Mouse (Mus musculus): ENCODE data around the gene Ubtd2. TPM values are rescaled to one million over a fixed set of nuclear protein-coding genes. Genes with fewer than 3 reads are reported as not detected.
"Not testable (repeated sequence)": the region's sequence is repeated elsewhere in the genome, so short reads cannot be mapped to it uniquely, and the experiment has no call there.

Gene Ubtd2
- total RNA-seq, 2 experiments from 2014 or later: 19.0 to 21.0 TPM

DNA sequence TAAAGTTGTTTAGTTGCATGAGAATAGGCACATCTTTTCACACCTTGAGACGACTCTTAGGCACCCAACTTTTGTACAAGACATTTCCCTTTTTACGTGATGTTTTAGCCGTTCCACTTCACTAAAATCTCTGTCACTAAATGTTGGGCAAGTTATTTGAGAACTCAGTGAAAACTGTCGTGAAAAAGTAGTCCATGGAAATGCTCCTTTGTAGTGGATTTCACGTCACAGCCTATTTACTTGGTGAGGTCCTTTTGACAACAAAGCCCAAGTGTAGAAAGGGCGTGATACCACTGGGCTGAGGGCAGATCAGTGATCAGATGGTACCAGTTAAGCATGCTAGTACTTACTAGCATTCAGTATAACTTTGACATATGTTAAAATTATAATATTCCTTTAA, 1.2 kb downstream of the Ubtd2 start:
- DNase-seq: no peak

DNA sequence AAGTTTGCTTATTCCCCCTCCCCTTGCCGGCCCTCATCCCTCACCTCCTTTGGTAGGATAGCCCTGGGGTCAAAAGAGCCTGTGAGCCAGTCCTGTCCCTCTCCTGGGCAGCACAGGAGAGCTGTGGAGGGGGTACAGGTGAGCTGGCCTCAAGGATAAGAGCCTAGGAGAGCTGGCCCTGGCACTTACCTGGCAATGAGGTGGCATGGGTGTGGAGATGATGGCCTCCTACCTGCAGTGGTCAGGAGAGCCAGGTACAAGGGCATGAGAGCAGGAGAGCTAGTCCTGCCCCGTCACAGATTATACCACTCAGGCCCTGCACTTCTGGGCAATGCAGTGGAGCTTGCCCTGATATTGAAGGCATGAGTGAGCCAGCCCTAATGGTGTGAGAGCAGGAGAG, 9.1 kb downstream of the Ubtd2 start:
- no peak for DNase-seq

DNA sequence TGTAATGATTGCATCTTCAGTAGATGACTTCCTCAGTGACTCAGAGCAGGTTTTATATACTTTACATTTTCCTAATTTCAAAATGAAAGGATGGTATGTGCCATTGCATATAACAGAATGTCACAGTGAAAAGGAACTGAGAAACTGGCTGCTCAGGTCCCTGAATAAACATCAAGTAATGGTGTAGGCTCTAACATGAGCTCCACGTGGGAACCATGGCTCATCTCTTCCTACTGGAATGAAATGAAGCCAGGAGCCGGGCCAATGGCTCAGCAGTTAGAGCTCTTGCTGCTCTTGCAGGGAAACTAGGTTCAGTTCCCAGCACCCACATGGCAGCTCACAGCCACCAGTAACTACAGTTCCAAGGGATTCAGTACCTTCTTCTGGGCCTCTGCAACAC, 16.8 kb downstream of the Ubtd2 start:
- no peak for DNase-seq

DNA sequence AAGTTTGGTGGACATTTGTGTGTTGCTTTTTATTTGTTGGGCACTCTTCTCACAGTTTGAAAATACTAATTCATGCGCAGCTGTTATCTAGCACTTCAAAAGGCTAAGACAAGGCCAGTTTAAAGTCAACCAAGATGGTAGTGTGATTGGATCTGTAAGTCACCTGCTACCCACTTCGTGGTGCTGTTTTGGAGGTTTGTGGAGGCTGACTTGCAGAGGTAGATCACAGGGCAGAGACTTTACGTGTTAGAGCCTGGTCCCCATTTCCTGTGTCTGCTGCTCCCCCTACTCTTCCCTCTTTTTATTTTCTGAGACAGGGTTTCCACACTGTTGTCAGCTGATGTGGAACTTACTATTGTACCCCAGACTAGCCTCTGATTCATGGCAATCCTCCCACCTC, 19.6 kb downstream of the Ubtd2 start:
- no peak for DNase-seq

DNA sequence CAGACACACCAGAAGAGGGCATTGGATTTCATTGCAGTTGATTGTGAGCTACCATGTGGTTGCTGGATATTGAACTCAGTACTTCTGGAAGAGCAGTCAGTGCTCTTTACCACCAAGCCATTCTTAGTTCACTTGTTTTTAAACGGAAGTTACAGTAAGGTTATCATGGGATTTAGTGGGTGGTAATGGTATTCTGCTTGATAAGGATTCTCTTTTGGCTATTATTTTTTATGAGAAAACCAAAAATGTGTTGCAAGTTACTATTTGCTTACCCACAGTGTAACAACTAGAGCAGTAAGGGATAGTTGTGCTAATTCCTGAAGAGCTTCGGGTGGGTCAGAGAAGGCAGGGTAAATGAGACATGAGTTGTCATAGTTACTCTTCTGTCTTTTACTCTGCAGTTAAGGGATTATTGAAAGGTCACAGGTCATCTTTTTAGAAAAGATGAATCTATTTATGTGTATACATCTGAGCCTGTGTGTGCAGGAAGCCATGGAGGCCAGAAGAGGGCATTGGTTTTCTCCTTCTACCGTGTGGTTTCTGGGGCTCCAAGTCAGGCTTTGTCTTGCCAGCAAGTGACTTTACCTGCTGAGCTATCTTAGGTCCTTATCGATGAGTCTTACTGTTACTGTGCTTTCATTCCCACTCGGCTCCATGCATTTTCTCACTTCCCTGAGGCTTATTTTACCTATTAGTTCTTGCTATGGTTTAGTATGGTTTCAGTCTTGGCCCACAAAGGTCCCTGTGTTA, 20.5 kb downstream of the Ubtd2 start:
- DNase-seq: no peak

DNA sequence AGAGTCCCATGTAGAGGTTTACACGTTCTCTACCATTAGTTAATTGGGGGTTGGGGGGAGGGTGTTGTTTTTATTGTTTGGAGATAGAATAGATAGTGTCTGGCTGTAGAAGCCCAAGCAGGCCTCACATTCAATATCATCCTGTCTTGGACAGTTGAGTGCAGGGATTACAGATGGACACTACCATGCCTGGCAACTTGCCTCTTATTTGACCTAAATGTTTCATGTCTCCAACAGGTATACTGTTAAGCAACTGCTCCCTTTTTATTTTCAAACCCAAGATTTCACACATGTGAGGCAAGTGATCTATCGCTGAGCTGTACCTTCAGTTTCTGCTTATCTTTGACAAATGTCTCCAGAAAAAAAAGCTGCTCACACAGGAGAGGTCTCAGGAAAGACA, 26.4 kb downstream of the Ubtd2 start:
- DNase-seq: no peak

DNA sequence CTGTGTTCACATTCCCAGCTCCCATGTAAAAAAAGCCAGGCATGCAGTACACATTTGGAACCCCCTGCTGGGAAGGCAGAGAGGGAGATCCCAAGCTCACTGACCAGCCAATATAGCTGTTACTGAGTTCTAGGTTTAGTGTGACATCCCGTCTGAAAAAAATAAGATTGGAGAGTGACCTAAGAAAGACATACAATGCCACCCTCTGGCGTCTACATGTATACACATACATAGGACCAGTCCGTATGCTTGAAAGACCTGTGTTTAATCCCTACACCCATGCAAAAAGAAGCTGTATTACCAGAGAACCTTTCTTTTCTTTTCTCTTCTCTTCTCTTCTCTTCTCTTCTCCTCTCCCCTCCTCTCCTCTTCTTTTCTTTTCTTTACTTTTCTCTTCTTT, 30.1 kb downstream of the Ubtd2 start:
- no peak for DNase-seq

DNA sequence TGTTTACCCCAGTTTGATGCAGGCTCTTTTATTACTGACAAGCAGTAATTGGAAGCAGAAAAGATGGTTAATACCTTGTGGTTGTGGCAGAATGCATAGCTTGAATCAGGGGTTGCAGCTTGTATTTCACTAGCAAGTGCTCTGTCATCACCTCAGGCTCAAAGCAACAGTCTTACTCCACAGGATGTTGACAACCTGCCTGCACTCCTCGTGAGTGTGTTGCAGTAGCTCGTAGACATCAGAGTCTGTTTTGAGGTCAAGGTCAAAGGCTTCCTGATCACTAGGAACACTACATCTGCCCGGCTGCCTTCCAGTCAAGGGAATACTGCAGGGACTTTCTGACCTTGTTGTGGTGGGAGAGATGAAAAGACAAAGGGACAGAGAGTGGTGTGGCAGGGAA, 31.5 kb downstream of the Ubtd2 start:
- DNase-seq: no peak

DNA sequence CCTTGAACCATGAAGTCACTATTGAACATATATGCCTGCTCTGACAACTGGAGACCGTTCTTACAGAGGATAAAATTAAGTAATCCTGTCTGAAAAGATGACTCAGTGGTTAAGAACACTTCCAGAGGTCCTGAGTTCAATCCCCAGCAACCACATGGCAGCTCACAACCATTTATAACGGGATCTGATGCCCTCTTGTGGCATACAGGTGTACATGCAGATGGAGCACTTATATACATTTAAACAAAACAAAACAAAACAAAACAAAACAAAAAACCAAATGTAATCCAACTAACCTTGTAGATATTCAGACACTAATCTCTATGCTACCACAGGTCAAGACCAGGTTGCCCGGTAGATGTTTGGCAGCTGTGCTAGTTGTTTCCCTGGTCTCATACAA, 32.3 kb downstream of the Ubtd2 start:
- DNase-seq: no peak

DNA sequence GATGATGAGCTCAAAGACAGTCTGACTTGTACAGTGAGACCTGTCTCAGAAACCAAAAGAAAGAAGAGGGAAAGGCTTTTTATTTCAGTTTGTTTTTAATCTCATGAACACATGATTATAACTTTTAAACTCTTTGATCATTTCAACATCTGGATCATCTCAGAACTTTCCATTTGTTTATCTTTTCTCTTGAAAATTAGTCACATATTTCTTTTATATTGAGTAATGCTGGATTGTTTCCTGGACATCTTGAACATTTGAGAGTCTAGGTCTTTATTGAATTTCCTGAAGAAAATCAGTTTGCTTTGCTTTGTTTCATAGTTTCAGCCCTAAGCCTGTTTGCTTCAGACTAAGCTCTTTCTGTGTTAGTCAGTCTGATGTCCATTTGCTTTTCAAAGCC, 33.2 kb downstream of the Ubtd2 start:
- DNase-seq: no peak

DNA sequence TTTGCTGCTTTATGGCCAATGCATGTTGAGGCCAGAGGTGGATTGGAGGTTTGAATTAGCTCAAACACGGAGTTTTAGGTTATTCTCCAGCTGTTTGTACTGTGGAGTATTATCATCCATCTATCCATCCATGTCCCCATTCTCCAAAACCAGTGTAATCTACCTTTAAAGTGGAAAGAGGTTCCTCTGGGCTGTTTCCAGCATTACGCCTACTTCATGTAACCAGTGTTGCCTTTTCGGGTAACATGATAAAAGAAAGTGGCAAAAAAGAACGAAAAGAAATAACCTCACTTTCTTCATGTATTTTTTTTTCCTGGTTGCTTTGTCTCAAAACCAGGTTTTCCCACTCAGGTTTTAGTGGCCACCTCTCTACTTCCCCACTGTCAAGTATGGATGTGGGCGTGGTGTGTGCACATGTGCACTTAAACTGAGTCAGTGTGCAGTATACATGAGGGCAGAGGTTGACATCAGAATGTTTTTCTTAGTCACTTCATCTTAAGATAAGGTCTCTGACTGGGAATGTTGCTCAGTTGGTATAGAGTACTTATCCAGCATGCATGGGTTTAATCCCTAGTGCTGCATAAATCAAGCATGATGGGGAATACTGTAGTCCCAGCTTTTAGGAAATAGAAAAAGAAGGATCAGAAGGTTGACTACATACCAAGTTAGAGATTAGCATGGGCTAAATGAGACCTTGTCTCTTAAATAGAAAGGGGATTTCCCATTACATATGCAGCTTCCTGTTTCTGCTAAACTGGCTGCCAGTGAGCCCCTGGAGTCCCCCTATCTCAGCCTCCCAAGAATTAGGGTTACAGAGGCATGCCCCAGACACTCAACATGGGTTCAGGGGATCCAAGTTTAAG, 33.9 kb downstream of the Ubtd2 start:
- no peak for DNase-seq

DNA sequence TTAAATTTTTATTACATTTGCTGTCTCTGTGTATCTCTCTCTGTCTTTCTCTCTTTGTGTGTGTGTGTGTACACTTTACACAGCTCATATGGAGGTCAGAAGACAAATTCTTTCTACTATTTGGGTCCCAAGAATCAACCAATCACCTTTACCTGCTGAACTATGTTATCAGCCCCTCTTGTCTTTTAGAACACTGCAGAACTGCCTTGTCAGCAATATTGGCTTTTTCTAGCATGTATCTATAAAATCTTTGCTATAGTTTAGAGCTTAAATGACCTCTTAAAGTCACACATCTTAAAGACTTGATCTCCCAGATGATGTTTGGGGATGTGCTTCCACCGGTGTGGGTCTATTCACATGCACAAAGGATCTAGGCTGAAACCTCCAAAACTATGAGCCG, 35.9 kb downstream of the Ubtd2 start:
- no peak for DNase-seq

DNA sequence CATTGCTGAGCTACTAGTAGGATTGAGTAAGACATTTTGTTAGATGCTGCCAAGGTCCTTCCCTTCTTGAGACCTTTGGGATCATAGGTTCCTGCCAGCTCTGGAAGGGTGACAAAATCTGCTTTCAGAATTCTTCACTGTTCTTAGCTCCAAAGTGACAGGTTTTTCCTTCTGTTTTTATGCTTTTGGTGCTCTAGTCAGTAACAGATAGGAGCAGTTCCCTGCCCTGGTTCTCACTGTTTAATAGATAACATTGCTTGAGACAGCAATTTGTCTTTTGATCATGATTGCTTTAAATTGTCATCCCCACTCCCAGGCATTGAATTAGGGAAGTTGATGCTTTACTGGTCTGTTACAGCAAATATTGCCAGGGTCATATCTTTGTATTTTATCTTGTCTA, 38.1 kb downstream of the Ubtd2 start:
- peak; percentile 59 for DNase-seq

DNA sequence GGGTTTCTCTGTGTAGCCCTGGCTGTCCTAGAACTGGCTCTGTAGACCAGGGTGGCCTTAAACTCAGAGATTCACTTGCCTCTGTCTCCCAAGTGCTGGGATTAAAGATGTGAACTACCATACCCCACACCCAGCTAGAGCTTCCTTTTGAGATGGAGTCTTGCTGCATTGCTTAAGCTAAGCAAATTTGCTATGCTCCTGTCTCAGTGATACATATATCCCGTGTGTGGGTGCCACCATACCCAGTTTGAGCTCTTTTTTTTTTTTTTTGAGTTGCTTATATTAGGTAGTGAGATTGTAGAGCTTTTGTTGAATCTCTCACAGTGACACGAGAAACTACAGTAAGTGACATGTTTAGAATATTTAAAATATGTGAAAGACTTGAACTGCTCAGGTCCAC, 40.1 kb downstream of the Ubtd2 start:
- DNase-seq: no peak

DNA sequence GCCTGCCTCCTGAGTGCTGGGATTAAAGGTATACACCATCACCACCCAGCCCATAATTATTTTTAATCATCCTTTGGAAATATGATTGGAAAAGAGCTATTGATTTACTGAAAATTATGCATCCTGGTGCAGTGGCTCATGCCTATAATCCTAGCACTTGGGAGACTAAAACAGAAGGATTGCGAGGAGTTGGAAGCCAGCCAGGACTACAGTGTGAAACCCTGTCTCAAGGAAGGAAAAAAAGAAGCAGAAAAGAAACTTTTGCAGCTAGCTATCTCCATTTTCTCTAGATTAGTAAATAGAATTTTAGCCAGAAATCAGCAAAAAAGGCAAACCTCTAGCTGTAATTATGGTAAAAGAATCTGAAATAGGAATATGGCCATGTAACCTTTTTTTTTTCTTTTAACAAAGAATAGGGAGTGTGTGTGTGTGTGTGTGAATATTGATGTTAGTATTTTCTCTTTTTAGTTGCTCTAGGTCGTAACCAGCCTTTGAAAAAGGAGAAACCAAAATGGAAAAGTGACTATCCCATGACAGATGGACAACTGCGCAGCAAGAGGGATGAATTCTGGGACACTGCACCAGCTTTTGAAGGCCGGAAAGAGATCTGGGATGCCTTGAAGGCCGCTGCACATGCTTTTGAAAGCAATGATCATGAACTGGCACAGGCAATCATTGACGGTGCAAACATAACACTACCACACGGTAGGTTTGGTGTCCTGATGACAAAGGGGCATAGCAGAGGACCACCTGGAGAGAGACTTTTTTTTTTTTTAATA, 43.8 kb downstream of the Ubtd2 start:
- peak; percentile 64 for DNase-seq

DNA sequence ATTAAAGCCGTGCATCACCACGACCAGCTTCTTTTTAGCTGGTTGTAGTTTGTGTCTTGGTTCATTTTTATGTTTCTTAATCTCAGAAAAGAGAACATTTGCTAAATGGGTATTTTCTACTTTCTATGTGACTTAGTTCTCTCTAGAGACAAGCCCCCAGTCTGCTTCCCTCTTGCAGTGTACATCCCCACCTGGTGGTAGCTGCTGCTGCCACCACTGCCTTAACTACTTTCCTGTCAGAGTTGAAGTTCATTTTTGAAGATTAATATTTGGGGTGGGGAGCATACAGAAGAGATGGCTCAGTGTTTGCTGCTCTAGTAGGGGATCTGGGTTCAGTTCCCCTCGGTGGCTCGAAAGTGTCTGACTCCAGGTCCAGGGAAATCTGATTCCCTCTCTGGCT, 44.8 kb downstream of the Ubtd2 start:
- DNase-seq: no peak

DNA sequence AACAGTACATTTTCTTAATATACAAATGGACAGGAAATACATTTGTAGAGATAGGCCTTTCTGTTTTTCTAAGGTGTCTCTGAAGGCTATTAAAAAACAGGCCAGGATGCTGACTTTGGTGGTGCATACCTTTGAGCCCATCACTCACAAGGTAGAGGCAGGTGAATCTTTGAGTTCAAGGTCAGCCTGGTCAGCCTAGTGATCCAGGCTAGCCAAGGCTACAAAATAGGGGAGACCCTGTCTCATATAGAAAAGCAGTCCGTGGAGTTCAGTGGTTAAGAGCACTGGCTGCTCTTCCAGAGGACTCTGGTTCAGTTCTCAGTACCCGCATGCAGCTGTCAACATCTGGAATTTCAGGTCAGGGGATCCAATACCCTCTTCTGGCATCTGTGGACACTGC, 48.5 kb downstream of the Ubtd2 start:
- DNase-seq: no peak

DNA sequence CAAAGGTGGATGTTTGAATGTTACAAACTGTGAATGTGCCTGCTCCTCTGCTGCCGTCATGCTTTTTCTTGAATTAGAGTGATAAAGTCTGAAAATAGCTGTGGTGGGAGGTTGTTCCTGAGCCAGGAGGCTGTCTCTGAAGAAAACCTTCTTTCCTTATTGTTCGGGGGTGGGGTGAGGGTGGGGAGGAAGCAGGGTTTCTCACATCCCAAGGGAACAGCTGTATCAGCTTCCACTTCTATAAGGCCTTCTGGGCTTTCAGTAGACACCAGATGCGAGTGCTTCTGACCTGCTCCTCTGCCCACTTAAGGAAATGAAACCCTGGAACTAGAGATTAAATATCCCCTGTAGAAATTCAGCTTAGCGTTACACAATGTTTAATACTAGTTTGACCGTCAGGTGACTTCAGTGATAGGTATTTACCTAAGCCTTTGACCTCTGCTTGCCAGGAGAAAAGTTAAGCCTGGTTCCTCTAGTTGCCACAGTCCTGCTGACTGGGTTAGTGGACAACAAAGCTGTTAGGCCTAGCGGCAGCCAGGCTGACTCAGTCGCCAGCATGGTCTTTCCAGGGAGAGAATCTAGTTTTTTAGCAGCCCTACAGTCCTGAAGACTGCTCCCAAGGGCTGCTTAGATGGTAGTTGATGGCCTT, 50.0 kb downstream of the Ubtd2 start:
- no peak for DNase-seq

DNA sequence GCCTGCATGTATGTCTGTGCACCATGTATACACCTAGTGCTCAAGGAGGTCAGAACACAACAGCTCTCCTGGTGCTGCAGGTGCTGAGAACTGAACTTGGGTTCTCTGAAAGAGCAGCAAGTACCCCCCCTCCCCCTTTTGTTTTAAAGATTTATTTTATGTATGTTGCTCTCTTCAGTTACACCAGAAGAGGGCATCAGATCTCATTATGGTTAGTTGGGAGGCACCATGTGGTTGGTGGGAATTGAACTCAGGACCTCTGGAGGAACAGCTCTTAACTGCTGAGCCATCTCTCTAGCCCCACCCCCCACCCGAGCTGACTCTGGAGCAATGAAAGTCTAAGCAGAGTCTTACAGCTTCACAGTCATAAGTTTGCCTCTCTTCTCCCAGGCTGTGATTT, 55.8 kb downstream of the Ubtd2 start:
- DNase-seq: no peak

DNA sequence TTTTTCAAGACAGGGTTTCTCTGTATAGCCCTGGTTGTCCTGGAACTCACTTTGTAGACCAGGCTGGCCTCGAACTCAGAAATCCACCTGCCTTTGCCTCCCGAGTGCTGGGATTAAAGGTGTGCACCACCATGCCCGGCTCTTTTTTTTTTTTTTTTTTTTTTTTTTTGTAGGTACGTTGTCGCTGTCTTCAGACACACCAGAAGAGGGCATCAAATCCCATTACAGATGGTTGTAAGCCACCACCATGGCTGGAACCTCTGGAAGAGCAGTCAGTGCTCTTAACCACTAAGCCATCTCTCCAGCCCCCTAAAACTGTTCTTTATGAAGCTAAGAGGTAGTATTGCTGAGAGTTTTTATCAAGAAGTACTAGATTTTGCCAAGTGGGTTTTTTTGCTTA, 59.7 kb downstream of the Ubtd2 start:
- DNase-seq: not testable (repeated sequence)

DNA sequence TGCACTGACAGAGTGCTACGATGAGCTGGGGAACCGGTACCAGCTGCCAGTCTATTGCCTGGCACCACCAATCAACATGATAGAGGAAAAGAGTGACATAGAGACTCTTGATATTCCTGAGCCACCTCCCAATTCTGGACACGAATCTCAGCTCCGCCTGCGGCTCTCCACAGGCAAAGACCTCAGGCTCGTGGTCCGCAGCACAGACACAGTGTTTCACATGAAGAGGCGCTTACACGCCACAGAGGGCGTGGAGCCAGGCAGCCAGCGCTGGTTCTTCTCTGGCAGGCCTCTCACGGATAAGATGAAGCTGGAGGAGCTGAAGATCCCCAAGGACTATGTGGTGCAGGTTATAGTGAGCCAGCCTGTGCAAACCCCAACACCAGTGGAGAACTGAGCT, 60.9 kb downstream of the Ubtd2 start:
- no peak for DNase-seq

DNA sequence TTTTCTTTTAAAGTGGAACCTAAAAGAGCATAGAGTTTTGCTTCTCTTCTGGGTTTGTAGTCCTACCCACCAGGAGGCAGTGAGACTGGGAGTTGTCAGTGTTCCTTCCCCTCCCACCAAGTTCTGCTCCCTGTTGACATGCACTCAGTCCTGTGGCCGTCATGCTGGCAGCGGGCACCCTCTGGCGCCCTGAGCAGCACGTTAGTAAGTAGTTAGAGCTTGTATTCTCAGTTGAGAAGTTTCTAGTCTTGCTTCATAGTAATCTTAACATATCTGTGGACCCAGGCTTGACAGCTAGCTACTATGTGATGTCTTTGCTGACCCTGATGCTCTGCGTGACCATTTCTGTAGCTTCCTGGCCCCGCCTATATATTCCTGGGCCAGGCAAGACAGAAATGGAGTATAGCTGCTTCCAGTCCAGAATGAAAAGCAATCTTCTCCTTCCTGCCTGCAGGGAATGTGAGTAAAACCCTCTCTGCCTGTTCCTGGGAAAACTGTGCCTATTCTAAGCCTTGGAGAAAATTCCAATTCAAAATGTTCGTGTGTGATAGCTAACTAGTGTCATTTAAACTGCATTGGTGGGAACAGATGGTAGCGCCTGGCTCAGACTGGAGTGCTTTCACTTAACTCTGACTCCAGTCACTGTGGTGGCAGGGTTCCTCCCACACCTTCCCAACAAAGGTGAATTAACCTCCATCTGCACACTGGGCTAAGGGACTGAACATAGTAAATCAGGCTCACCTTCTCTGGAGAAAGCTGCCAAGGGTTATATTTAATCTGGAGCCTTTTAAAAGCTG, 61.9 kb downstream of the Ubtd2 start:
- no peak for DNase-seq
